ENCODE assay signal across 24 mouse cellular contexts in the genomic region with DNA sequence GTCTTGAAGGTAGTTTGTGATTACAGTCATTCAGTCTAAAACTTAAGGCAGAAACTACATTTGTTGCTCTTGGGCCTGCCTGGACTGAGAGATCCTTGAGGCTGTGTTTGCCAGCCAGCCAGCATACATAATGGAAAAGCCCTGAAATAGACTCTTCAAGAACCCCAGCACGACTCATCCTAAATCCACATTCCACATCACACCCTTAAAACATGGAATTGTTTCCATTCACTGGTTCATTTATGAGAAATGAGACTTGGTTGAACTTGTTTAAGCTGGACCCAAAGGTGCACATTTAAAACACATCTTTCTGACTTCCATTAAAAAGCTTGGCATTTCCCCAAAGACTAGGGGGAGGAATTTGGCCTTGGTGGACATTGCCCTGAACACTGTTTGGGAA.
DNase-seq lines count a peak whose midpoint lies in the region; ATAC-seq and TF ChIP-seq lines count a peak whose summit lies in the region.
"Had no signal": no experiment of that assay in that cellular context is flagged by ENCODE, and none has a peak within 500 bp of the region (broad histone marks: within the 10 kb centered on the region; RNA-seq: fewer than 3 reads in every experiment).

No protein-coding gene starts in this region.

- DNase-seq in frontal cortex, adult 2 months (ENCODE audit: extremely low spot score in 1 of 2, low spot score in 1 of 2), result no peak
- DNase-seq in kidney, adult 9 months, result peak; percentile 23
- DNase-seq in 3T3-L1 (ENCODE audit: low read depth, low spot score), result peak; percentile 54
- no peak for DNase-seq in cerebellum, postnatal 25 days
- DNase-seq: adrenal gland, adult 8-10 months; adrenal gland, postnatal 25 days; B cell, adult 2 months; cerebellum, adult 11-12 months; cerebellum, adult 8-10 months; cerebellum, postnatal 10 days; gastrocnemius, adult 2 months; gastrocnemius, postnatal 14 days; heart, adult 11 months had no signal

- no peak overlapping the region for H3K9ac ChIP-seq in kidney, embryonic 14.5 days (ENCODE audit: low read depth, low read length)
- H3K9ac ChIP-seq: forebrain, embryonic 12.5 days; forebrain, embryonic 15.5 days; hindbrain, embryonic 12.5 days; hindbrain, embryonic 15.5 days had no signal

- WGBS in kidney, embryonic 14.5 days, result 89% methylated on average over 1 of the region's 1 CpGs

- no peak for TF ChIP-seq CTCF in embryonic fibroblast, embryonic 13.5 days (IDR thresholded peaks at IDR 0.05; ENCODE audit: borderline replicate concordance, insufficient read depth, low read length)

- peak; percentile 67; the same call in 1 of the 2 replicates for ATAC-seq in frontal cortex, adult (ENCODE audit: low TSS enrichment)
- no peak for ATAC-seq in kidney, embryonic 14.5 days (ENCODE audit: low FRiP score, low TSS enrichment)
- ATAC-seq: activated CD4-positive, CD25-positive, alpha-beta regulatory T cell, adult 4 months; forebrain, embryonic 15.5 days had no signal

- H3K27me3 ChIP-seq in kidney, embryonic 14.5 days (ENCODE audit: control insufficient read depth, insufficient read depth, low read length), result no peaks in the 10 kb centered on the region
- H3K27me3 ChIP-seq: CH12.LX; forebrain, embryonic 12.5 days; forebrain, embryonic 15.5 days; hindbrain, embryonic 12.5 days; hindbrain, embryonic 15.5 days had no signal

- TF ChIP-seq POLR2A in embryonic fibroblast, embryonic 13.5 days (IDR thresholded peaks at IDR 0.05; ENCODE audit: low read depth, low read length), result no peak

- no peaks in the 10 kb centered on the region for H3K4me1 ChIP-seq in kidney, embryonic 14.5 days (ENCODE audit: control insufficient read depth, insufficient read depth, low read length)
- H3K4me1 ChIP-seq in embryonic fibroblast, embryonic 13.5 days (ENCODE audit: control insufficient read depth, insufficient read depth, low read length), result no peaks in the 10 kb centered on the region
- H3K4me1 ChIP-seq: forebrain, embryonic 12.5 days; forebrain, embryonic 15.5 days; hindbrain, embryonic 12.5 days; hindbrain, embryonic 15.5 days had no signal

- no peaks in the 10 kb centered on the region for H3K36me3 ChIP-seq in kidney, embryonic 14.5 days (ENCODE audit: control insufficient read depth, insufficient read depth, low read length)
- H3K36me3 ChIP-seq: forebrain, embryonic 12.5 days; forebrain, embryonic 15.5 days; G1E; hindbrain, embryonic 12.5 days; hindbrain, embryonic 15.5 days had no signal

- no peaks in the 10 kb centered on the region for H3K9me3 ChIP-seq in kidney, embryonic 14.5 days (ENCODE audit: control insufficient read depth, low read length)
- H3K9me3 ChIP-seq: forebrain, embryonic 12.5 days; forebrain, embryonic 15.5 days; hindbrain, embryonic 12.5 days; hindbrain, embryonic 15.5 days had no signal

- H3K27ac ChIP-seq in kidney, embryonic 14.5 days (ENCODE audit: low read depth, low read length), result no peak overlapping the region
- H3K27ac ChIP-seq in embryonic fibroblast, embryonic 13.5 days (ENCODE audit: insufficient read depth, low read length), result peak overlapping the region; percentile 40; the same call in 1 of the 2 replicates
- H3K27ac ChIP-seq: forebrain, embryonic 12.5 days; forebrain, embryonic 15.5 days; gastrocnemius, adult 2 months; hindbrain, embryonic 12.5 days; hindbrain, embryonic 15.5 days had no signal

- no peak overlapping the region for H3K4me2 ChIP-seq in kidney, embryonic 14.5 days (replicated peaks; ENCODE audit: low read depth, low read length)
- H3K4me2 ChIP-seq: forebrain, embryonic 12.5 days; forebrain, embryonic 15.5 days; heart, embryonic 11.5 days; hindbrain, embryonic 12.5 days; hindbrain, embryonic 15.5 days had no signal

- H3K4me3 ChIP-seq in kidney, embryonic 14.5 days (ENCODE audit: low read length), result no peak overlapping the region
- no peak overlapping the region for H3K4me3 ChIP-seq in embryonic fibroblast, embryonic 13.5 days (ENCODE audit: insufficient read depth, low read length)
- H3K4me3 ChIP-seq: forebrain, embryonic 12.5 days; forebrain, embryonic 15.5 days; gastrocnemius, adult 2 months; hindbrain, embryonic 12.5 days; hindbrain, embryonic 15.5 days had no signal

Comparison
In these comparisons a context has a peak if more than half of its experiments do, and no peak if none do; other contexts are left out.
1. DNase-seq: peak in kidney, adult 9 months (single experiment) and 3T3-L1 (single experiment); none in frontal cortex, adult 2 months (0 of 2) and cerebellum, postnatal 25 days (0 of 2).